Mouse (Mus musculus): ENCODE measurements around the gene Col6a6.
A peak's percentile ranks its signal among the peaks of the same experiment; 100 is the strongest.
"Not testable (repeated sequence)": the region's sequence is repeated elsewhere in the genome, so short reads cannot be mapped to it uniquely, and the experiment has no call there.

The Col6a6 gene

GRCm38 (mm10) chr9:105656189-105656588, 171.8 kb downstream of the Col6a6 start:
- no peak for DNase-seq

DNA sequence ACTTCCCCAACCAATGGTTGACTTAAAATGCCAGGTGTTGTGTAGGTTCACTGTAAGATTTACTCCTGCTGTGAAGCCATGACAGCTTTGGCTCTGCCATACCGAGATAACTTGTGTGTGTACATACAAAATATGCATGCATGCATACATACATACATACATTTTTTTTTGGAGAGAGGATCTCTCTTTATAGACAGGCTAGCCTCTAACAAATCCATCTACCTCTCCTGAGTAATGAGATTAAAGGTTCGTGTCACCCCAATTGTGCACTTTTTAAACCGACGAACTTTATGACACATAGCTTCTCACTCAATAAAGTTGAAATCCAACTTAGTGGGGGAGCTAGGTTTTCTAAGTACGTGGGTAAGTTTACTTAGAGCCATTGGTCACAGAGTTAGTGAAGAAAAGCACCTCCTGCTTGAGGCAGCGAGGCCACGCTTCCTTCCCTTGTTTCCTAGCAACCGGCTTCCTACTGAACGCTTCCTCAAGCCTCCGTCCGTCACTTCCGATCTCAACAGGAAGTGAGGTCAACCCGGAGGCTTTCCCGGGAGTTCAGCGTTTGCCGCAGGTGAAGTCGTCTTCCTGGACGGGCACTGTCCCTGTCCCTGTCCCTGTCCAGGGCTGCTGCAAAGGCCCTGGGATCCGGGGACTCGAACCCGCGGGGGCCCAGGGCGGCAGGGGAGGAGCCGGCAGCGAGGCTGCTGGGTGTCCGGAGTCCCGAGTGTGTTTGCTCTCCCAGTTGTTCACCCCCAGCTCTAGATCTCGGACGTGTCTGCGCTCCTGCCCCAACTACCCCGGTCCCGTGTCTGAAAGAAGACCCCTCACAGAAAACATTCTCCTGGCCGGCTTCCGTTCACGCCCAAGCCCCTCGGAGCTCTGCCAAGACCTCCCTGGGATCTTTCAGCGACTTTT, 185.2 kb downstream of the Col6a6 start, which contains the start of gene Pik3r4:
Gene Pik3r4, plus strand, starts transcription at position 519 of the 912 bp plus-strand sequence.
- DNase-seq = peak; percentile 86 to 95

DNA sequence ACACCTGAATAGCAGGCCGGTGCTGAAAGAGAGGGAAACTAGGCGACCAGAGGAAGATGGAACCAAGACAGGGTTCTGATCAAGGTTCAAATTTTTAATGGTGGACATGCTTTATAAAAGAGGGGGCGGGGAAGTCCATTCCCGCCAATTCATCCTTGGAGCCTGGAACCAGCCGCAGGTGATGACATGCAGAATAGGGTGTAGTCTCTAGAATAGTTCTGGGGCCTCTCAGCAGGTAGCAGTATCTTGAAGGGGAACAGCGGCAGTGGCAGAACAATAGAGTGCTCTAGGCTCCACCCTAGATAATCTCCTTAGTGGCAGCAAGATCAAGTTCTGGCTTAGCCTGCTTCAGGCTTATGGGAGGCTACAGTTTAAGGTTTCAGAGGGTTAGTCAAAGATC, 186.6 kb downstream of the Col6a6 start:
- not testable (repeated sequence) for DNase-seq

Data from cerebellum, adult 18-20 months (tissue).